Mouse (Mus musculus) spleen, adult 2 months (tissue): ENCODE results near the gene Gm14124. TPM values are rescaled to one million over a fixed set of nuclear protein-coding genes. Genes with fewer than 3 reads are reported as not detected.
"Not testable (repeated sequence)": the region's sequence is repeated elsewhere in the genome, so short reads cannot be mapped to it uniquely, and the experiment has no call there.

Source experiments
- DNase-seq, 2 experiments: peaks; one replicate each; pipeline versions ENCODE4 v3.0.0 to v3.0.0-alpha.2; 2012 to 2021; ENCODE audit warnings: low spot score in 2 of 2, low read depth in 1 of 2
- H3K27ac ChIP-seq: fragments of 200-500 bp; 2 replicates; pipeline ENCODE4 v1.5.1; 2012; ENCODE audit warnings: low read length, inconsistent platforms; ENCODE audit not compliant: insufficient read depth
- H3K27me3 ChIP-seq: fragments of 200-500 bp; 2 replicates; pipeline ENCODE4 v1.6.1; 2012; ENCODE audit warnings: mild to moderate bottlenecking, moderate library complexity, low read length, inconsistent platforms; ENCODE audit not compliant: control insufficient read depth, insufficient read depth
- H3K36me3 ChIP-seq: fragments of 200-500 bp; 2 replicates; pipeline ENCODE4 v1.6.1; 2012; ENCODE audit warnings: mild to moderate bottlenecking, low read length, inconsistent platforms; ENCODE audit not compliant: control insufficient read depth, insufficient read depth
- H3K4me1 ChIP-seq: fragments of 200-500 bp; 2 replicates; pipeline ENCODE4 v1.6.1; 2011; ENCODE audit warnings: inconsistent platforms; ENCODE audit not compliant: control insufficient read depth, insufficient read depth, insufficient read length
- H3K4me3 ChIP-seq: fragments of 200-500 bp; 2 replicates; pipeline ENCODE4 v1.5.1; 2011; ENCODE audit warnings: mild to moderate bottlenecking, inconsistent platforms; ENCODE audit not compliant: insufficient read depth, insufficient read length; ENCODE audit errors: extremely low read depth
- CTCF ChIP-seq: fragments of 200-500 bp; IDR thresholded peaks from 2 replicates; pipeline ENCODE4 v1.5.1; 2011; ENCODE audit warnings: mild to moderate bottlenecking, inconsistent platforms; ENCODE audit not compliant: insufficient read depth, insufficient read length, insufficient replicate concordance; ENCODE audit errors: extremely low read depth
- POLR2A ChIP-seq: fragments of 200-500 bp; IDR thresholded peaks from 2 replicates; pipeline ENCODE4 v1.6.1; 2011; ENCODE audit warnings: low read depth, low read length, inconsistent platforms
- WGBS: fragments of 180-500 bp; shearing (Covaris S2); methylation state at CpG from one replicate; pipeline ENCODE4 v1.1.7; 2018; 5-methylcytosine and 5-hydroxymethylcytosine counted together
- polyA plus RNA-seq: library from polyadenylated mRNA; depleted of rRNA; stranded (reverse); fragments of >200 nt; gene quantifications from 2 replicates; pipeline ENCODE4 v1.2.3, GENCODE M21; 2012; rRNA removed

The Gm14124 gene
- polyA plus RNA-seq, result not detected in 2 replicates

GRCm38 (mm10) chr2:150257291-150257690 is at the start of gene Gm14124:
Gm14124 (plus strand) TSS chr2:150257517.
- not testable (repeated sequence) for H3K27me3 ChIP-seq, H3K4me1 ChIP-seq, H3K36me3 ChIP-seq, H3K27ac ChIP-seq, H3K4me3 ChIP-seq, DNase-seq
- 84% methylated on average over 4 of the region's 4 CpGs for WGBS

GRCm38 (mm10) chr2:150217600-150218362 is 39.5 kb upstream of the Gm14124 start, which contains the start of gene Zfp937:
Zfp937 (plus strand) TSS chr2:150218073.
- H3K27me3 ChIP-seq, H3K4me1 ChIP-seq, H3K36me3 ChIP-seq, H3K27ac ChIP-seq: not testable (repeated sequence)
- WGBS, result 9% methylated on average over 15 of the region's 15 CpGs
- DNase-seq, result peak in 1 of 2 experiments; percentile 37
- peak within 1 kb of the TSS; percentile 52 for H3K4me3 ChIP-seq

- not testable (repeated sequence) for H3K36me3 ChIP-seq, DNase-seq, H3K27ac ChIP-seq, H3K27me3 ChIP-seq, H3K4me1 ChIP-seq
- peak overlapping the region; percentile 52 for H3K4me3 ChIP-seq
- 24% methylated on average over 4 of the region's 4 CpGs for WGBS
These were observed 39.0 kb upstream of the Gm14124 start for GRCm38 (mm10) chr2:150218363-150218725.

DNA sequence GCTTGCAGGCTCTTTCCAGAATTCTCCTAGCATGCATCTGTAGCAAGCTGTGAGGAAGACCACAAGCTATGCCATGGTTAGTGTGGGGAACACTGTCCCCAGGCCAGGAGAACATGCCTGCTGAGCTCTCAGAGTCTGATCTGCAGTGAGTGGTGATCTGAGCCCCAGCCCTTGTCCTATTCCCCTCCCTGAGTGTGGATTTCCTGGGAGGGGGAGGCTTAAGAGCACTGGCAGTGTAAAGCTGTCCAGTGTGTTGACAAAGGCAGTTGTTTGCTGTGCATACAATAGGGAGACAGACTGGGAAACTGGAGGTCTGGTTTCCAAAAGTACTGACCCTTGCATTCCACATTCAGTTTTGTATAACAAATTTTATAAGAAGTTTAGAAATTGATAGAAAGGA is 34.1 kb upstream of the Gm14124 start:
- not testable (repeated sequence) for H3K27me3 ChIP-seq, DNase-seq, H3K36me3 ChIP-seq, H3K4me1 ChIP-seq, H3K4me3 ChIP-seq, H3K27ac ChIP-seq

DNA sequence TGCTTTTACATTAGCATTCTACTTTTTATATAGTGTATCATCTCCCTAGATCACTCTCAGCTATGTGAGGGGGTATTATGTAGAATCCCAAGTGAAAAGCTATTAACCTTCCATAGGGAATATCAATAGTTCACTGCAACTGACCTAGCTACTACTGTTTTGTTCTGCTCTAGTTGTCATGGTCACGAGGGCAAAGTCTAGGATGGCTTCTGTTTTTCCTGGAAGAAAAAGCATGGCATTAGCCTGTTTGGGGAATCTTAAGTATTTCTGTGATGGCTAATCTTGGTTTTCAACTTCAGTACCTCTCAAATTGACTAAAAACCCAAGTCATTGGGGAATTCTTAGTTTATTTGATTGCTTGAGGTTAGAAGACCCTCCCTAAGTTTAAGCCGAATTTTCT is 14.1 kb upstream of the Gm14124 start:
- no peak overlapping the region for H3K4me3 ChIP-seq
- H3K27me3 ChIP-seq, result no peaks in the 10 kb centered on the region
- no peaks in the 10 kb centered on the region for H3K36me3 ChIP-seq
- H3K4me1 ChIP-seq, result no peaks in the 10 kb centered on the region
- WGBS, result 82% methylated on average over 2 of the region's 2 CpGs
- H3K27ac ChIP-seq, result no peak overlapping the region
- DNase-seq, result no peak
- TF ChIP-seq CTCF, result no peak
- TF ChIP-seq POLR2A, result no peak

- H3K4me1 ChIP-seq, H3K27me3 ChIP-seq, H3K27ac ChIP-seq, H3K36me3 ChIP-seq, DNase-seq, H3K4me3 ChIP-seq: not testable (repeated sequence)
- 48% methylated on average over 2 of the region's 2 CpGs for WGBS
These were observed 1.8 kb upstream of the Gm14124 start, which contains the start of gene Gm21994 for GRCm38 (mm10) chr2:150255491-150255890. Gm21994 (minus strand) TSS chr2:150255591.

DNA sequence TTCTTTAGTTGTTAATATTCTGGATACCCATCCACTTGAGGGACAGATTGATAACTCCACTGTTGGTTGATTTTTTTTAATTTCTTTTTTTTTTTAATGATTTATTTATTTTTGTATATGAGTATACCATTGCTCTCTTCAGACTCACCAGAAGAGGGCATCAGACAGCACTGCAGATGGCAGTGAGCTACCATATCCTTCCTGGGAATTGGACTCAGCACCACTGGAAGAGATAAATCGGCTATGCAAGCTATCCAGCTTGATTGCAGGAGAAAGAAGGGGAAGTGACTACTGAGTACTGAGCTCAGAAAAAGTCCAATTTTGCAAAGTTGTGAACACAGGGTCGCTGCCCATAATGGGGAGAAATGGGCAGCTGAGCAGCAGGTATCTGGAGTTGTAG is 456 bp upstream of the Gm14124 start:
- 73% methylated on average over 2 of the region's 2 CpGs for WGBS
- H3K36me3 ChIP-seq, H3K27me3 ChIP-seq, H3K4me3 ChIP-seq, H3K27ac ChIP-seq, H3K4me1 ChIP-seq, DNase-seq: not testable (repeated sequence)

DNA sequence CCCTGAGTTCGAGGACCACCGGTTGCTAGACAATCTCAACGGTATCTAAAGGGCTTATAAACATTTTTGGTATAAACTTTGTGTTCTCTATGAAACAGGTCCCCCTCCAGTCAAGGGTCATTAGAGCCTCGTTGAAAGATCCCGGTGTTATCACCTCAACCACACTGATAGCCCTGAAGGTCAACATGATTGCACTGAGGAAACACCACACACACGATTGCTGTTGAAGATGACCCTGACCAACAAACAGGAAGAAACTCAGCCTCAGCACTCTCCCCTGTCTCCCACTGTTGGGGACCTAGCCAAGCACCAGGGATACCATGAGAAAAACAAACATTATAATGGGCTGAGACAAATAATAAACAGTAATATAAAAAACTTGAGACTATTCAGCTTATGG is 36.4 kb downstream of the Gm14124 start:
- no peak for DNase-seq
- Histone ChIP-seq H3K4me3 (no peak overlapping the region), H3K27me3 (no peaks in the 10 kb centered on the region), H3K36me3 (no peaks in the 10 kb centered on the region), H3K27ac (no peak overlapping the region), H3K4me1 (no peaks in the 10 kb centered on the region)
- 79% methylated on average over 6 of the region's 6 CpGs for WGBS
- TF ChIP-seq CTCF (no peak), POLR2A (no peak)
